Mouse (Mus musculus) 3134 (cell line): ENCODE data around the gene Cth.
"Not testable (repeated sequence)": the region's sequence is repeated elsewhere in the genome, so short reads cannot be mapped to it uniquely, and the experiment has no call there.

ENCODE experiments used
- DNase-seq: peaks from one replicate; pipeline ENCODE4 v3.0.0-alpha.2; 2011; ENCODE audit warnings: low spot score; ENCODE audit not compliant: insufficient read length; ENCODE audit errors: extremely low read depth

Gene Cth

GRCm38 (mm10) chr3:157924692-157925328 is at the start of gene Cth:
TSS of gene Cth (minus strand) at chr3:157925077.
- peak; percentile 11 for DNase-seq

GRCm38 (mm10) chr3:157973236-157973635 is 48.4 kb upstream of the Cth start:
- DNase-seq, result no peak

- DNase-seq, result no peak
Measured at GRCm38 (mm10) chr3:157971151-157971550, 46.3 kb upstream of the Cth start.

GRCm38 (mm10) chr3:157957320-157957719 is 32.4 kb upstream of the Cth start:
- no peak for DNase-seq

DNA sequence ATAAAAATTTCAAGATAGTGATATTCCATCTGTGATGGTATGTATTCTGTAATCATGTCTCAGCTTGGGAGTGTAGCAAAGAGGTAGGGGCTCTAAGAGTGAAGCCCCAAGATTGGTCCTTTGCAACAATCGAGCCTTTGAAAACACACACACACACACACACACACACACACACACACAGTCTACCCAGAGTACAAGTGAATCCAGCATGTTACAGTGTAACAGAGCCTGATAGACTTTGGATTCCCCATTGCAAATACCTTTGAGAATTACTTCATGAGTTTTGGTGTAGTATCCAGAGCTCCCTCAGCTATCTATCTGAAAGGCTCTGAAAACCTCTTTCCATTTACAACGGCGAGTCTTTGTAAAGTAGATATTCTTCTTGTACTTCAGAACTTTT is 31.3 kb upstream of the Cth start:
- no peak for DNase-seq

GRCm38 (mm10) chr3:157955466-157955865 is 30.6 kb upstream of the Cth start:
- DNase-seq, result no peak

GRCm38 (mm10) chr3:157952716-157953115 is 27.8 kb upstream of the Cth start:
- no peak for DNase-seq

DNA sequence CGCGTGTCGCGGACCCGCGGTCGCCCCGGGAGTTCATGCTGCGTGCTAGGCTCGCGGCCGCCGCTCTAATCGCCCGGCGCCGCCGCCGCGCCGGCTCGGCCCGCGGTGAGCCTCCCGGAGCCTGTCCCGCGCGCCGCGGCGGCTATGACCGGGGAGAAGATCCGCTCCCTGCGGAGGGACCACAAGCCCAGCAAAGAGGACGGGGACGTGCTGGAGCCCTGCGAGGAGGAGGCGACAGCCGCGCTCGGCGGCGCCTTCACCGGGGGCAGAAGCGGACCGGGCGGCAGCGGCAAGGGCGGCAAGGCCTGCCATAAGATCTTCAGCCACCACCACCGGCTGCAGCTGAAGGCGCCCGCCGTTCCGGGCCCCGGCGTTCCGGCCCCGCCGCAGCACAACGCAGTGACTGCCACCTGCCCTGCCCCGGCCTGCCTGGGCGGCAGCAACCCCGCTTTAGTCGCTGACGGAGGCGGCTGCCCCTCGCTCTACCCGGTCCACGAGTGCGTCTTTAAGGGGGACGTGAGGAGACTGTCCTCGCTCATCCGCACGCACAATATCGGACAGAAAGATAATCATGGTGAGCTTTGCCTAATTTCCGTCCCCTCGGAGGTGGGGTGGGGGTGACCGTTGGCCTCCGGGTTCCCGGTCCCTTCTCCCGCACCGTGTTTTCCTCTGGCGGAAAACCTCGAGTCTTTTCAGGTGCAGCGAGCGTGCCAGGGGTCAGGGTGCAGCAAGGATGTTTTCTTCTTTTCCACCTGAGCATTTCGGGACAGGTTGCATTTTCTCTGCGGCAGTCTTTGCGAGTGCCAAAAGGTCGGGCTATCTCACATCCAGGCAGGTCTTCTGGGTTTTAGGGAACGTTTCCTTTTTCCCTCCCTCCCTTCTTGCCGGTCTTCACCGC is 22.8 kb upstream of the Cth start:
- peak; percentile 68 for DNase-seq

DNA sequence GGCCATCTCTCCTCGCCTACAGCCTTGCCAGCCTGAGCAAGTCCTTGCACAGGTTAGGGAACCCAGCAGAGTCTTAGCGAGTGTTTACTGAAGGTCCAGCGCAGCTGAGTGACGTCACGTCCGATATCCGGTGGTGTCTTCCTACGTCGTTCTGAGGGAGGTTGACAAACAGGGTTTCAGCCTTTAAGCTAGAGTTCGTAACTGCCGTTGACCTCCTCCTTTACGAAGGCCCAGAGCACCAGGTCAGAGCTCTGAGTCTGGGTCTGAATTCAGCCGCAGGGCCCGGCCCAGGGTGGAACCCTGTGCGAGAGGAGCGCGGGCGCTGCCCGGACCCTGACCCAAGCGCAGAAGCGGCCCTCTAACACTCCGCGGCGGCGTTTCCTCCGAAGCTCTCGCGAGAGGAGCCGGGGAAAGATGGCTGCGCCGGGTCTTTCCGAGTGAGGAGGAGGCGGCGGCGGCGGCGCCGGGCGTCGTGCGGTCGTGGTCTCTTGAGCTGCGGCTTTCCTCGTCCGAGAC is 22.0 kb upstream of the Cth start, which contains the start of gene Ankrd13c:
Ankrd13c (plus strand) TSS at position 397 of the 516 bp plus-strand sequence.
- DNase-seq, result peak; percentile 94

DNA sequence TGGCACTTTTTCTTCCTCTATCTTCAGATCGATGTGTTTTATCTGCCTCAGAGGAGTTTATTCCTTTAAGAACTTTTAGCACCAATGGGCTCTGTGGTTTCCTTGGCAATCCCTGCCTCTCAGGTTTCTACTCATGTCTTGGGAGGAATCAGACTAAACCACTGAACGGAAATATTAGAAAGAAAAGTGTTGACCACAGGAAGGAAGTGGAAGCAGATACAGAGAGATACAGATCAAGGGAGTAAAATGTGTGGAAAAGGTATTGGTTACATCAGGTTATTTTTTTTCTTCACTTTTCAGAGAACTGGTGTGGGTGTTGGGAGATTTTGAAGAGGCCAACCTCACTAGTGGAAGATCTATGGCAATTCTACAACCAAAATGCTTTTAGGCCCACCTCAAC is 13.7 kb upstream of the Cth start:
- no peak for DNase-seq

GRCm38 (mm10) chr3:157934301-157934823 is 9.5 kb upstream of the Cth start:
- DNase-seq, result peak; percentile 11

GRCm38 (mm10) chr3:157933223-157933622 is 8.3 kb upstream of the Cth start:
- DNase-seq, result not testable (repeated sequence)

- no peak for DNase-seq
Measured at GRCm38 (mm10) chr3:157932074-157932473, 7.2 kb upstream of the Cth start.

- no peak for DNase-seq
Measured at GRCm38 (mm10) chr3:157931592-157931991, 6.7 kb upstream of the Cth start.

DNA sequence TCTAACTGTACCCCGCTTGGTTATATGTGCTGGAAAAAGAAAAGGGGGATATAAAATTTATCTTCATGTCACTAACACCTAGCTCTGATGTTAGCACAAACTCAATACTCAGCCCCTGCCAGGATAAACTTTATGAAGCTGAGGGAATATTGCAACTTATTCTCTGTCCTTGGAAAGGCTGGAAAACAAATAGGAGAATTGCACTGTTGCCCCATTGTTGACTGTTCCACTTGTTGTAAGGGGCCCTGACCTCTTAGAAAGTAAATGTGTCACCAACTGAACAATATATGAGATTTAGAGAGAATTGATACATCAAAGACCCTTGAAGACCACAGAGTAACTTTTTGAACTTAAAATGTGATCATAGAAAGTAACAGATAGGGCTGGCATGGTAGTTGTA is 4.5 kb upstream of the Cth start:
- no peak for DNase-seq

GRCm38 (mm10) chr3:157928731-157929130 is 3.9 kb upstream of the Cth start:
- DNase-seq, result no peak

DNA sequence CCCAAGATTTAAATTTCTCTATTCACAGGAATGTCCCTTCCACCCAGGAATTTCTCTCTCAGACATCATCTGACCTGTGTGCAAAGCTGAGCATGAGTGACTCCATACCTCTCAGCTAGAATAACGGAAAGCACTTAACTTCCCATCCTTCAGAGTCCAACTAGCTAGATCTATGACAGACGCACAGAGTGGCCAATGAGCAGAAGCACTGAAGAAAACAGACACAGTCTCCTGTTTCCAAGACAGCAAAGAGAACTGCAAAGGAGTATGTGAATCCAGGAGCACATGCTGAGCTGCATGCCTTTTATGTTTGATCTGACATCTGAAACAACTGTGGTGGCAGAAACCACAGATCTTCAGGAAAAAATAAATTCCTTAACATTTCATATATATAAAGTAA is 1.9 kb upstream of the Cth start:
- DNase-seq, result no peak

DNA sequence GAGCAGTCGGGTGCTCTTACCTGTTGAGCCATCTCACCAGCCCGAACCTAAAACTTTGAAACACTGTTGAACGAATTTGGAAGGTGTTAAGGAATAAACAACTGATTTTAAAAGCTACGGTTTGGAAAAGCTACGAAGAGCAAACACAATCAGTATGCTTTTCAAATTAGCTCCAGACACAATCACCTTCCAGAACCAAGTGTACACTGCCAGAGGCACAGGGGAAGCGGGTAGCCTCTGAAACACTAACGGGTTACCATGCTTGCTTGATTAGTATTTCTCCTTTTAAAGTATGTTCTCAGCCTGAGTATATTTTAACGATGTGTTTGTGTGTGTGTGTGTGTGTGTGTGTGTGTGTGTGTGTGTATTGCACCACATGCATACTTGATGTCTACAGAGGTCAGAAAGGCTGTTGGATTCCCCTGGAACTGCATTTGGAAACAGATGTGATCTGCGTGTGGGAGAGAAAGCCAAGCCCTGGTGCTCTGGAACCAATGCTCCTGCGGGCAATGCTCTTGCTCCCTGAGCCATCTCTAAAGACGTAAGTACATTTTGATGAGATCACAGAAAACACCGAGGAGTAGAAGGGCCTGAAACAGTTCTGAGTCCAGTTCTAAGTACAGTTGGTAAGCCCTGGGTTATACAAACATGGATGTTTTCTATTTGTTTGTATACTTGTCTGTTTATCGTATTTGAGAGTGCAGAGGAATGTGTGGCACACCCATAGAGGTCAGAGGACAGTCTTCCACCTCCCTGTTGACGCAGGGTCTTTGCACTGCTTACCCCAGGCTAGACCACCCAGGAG is 1.0 kb upstream of the Cth start:
- DNase-seq, result no peak

DNA sequence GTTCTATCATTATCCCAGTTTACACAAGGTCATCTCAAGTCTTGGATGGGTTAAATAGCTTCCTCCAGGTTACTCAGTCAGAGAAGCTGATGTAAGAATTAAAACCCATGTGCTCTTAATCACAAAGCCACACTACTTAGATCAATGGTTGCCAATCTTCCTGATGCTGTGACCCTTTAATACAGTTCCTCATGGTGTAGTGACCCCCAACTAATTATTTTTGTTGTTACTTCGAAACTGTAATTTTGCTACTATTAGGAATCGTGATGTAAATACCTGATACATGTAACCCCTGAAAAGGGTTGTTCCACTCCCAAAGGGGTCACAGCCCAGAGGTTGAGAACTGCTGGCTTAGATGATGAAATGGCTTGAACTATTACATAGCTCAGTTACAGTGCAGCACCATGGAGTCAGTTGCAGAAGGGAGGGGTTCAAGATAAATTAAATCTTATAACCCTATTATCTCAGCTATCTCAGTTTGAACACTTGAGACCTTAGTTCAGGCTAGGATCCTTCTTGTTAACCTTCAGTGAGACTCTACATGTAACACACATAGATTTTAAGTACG is 1.5 kb downstream of the Cth start:
- DNase-seq, result no peak

DNA sequence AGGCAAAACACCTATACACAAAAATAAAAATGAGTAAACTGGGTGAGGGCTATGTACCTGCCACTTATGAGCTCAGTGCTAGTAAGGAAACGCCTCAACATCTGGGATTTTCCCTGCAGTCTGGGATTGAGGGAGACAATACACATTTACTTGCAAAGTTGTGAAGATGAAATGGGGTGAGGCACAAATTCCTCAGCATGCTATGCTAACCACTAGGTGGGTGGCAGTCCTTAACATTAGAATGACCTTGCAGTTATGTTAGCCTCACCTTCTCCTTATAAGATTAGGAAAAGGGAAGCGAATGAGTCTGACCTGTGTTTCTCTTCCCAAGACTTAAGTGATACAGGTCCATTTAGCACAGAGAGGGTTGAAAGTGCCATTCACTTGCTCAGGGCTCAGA is 3.5 kb downstream of the Cth start:
- DNase-seq, result no peak
